Mouse (Mus musculus): ENCODE data around the gene Syvn1. TPM values are rescaled to one million over a fixed set of nuclear protein-coding genes. Genes with fewer than 3 reads are reported as not detected.

The Syvn1 gene
- 10 to 100 TPM; 45.4 to 49.5 TPM for total RNA-seq (2021)

GRCm38 (mm10) chr19:6046294-6047153 is at the start of gene Syvn1:
Gene Syvn1 (plus strand): TSS chr19:6046576.
- DNase-seq (ENCODE audit: low spot score in 2 of 2), result peak; percentile 90 to 98
- intact Hi-C loops (cut with DNase I), result loop anchor here (1.0 to 2.0 kb wide), 2 partner anchors 11 to 82 kb away; partner anchors contain the start of genes Fau, Mrpl49 and Pola2

- intact Hi-C loops (cut with DNase I), result no loop called here
- DNase-seq (ENCODE audit: low spot score in 2 of 2), result no peak
Measured at GRCm38 (mm10) chr19:5998180-5998579, 48.2 kb upstream of the Syvn1 start.

GRCm38 (mm10) chr19:5999969-6000368 is 46.4 kb upstream of the Syvn1 start:
- peak in 1 of 2 experiments; percentile 12 for DNase-seq (ENCODE audit: low spot score in 2 of 2)
- intact Hi-C loops (cut with DNase I), result no loop called here

GRCm38 (mm10) chr19:6005541-6005940 is 40.8 kb upstream of the Syvn1 start:
- intact Hi-C loops (cut with DNase I), result no loop called here
- DNase-seq (ENCODE audit: low spot score in 2 of 2), result no peak

GRCm38 (mm10) chr19:6007013-6007412 is 39.4 kb upstream of the Syvn1 start:
- intact Hi-C loops (cut with DNase I), result no loop called here
- DNase-seq (ENCODE audit: low spot score in 2 of 2), result no peak

GRCm38 (mm10) chr19:6009137-6009536 is 37.2 kb upstream of the Syvn1 start:
- DNase-seq (ENCODE audit: low spot score in 2 of 2), result no peak
- intact Hi-C loops (cut with DNase I), result no loop called here

GRCm38 (mm10) chr19:6013691-6014090 is 32.7 kb upstream of the Syvn1 start:
- no peak for DNase-seq (ENCODE audit: low spot score in 2 of 2)
- intact Hi-C loops (cut with DNase I), result loop anchor here (2.0 kb wide), 1 partner anchor 89 kb away; the partner anchor contains the start of gene Cdc42ep2

GRCm38 (mm10) chr19:6014991-6015510 is 31.3 kb upstream of the Syvn1 start:
- intact Hi-C loops (cut with DNase I), result loop anchor here (2.0 kb wide), 1 partner anchor 90 kb away; the partner anchor contains the start of gene Cdc42ep2
- DNase-seq (ENCODE audit: low spot score in 2 of 2), result no peak

- peak; percentile 65 to 73 for DNase-seq (ENCODE audit: low spot score in 2 of 2)
- intact Hi-C loops (cut with DNase I), result loop anchor here (2.0 kb wide), 1 partner anchor 91 kb away; the partner anchor contains the start of gene Cdc42ep2
Measured at GRCm38 (mm10) chr19:6015511-6016315, 30.7 kb upstream of the Syvn1 start, which contains the start of gene Capn1. Gene Capn1 (minus strand): TSS chr19:6015897.

GRCm38 (mm10) chr19:6016532-6016931 is 29.8 kb upstream of the Syvn1 start:
- DNase-seq (ENCODE audit: low spot score in 2 of 2), result no peak
- intact Hi-C loops (cut with DNase I), result no loop called here

- DNase-seq (ENCODE audit: low spot score in 2 of 2), result peak; percentile 81 to 90
- intact Hi-C loops (cut with DNase I), result loop anchor here (1.0 kb wide), 1 partner anchor 54 kb away; the partner anchor contains the start of gene Pola2
Measured at GRCm38 (mm10) chr19:6018142-6019089, 28.0 kb upstream of the Syvn1 start.

- intact Hi-C loops (cut with DNase I), result loop anchor here (10.0 kb wide), 1 partner anchor 235 kb away; no protein-coding TSS in a partner anchor
- DNase-seq (ENCODE audit: low spot score in 2 of 2), result no peak
Measured at GRCm38 (mm10) chr19:6020276-6020675, 26.1 kb upstream of the Syvn1 start.

GRCm38 (mm10) chr19:6023059-6023458 is 23.3 kb upstream of the Syvn1 start:
- no peak for DNase-seq (ENCODE audit: low spot score in 2 of 2)
- intact Hi-C loops (cut with DNase I), result loop anchor here (10.0 kb wide), 1 partner anchor 238 kb away; no protein-coding TSS in a partner anchor

GRCm38 (mm10) chr19:6023930-6024329 is 22.4 kb upstream of the Syvn1 start:
- intact Hi-C loops (cut with DNase I), result loop anchor here (10.0 kb wide), 1 partner anchor 239 kb away; no protein-coding TSS in a partner anchor
- DNase-seq (ENCODE audit: low spot score in 2 of 2), result no peak

GRCm38 (mm10) chr19:6028991-6029390 is 17.4 kb upstream of the Syvn1 start:
- intact Hi-C loops (cut with DNase I), result loop anchor here (10.0 kb wide), 1 partner anchor 244 kb away; no protein-coding TSS in a partner anchor
- DNase-seq (ENCODE audit: low spot score in 2 of 2), result no peak

- no peak for DNase-seq (ENCODE audit: low spot score in 2 of 2)
- intact Hi-C loops (cut with DNase I), result loop anchor here (10.0 kb wide), 1 partner anchor 245 kb away; no protein-coding TSS in a partner anchor
Measured at GRCm38 (mm10) chr19:6029426-6029825, 16.9 kb upstream of the Syvn1 start.

GRCm38 (mm10) chr19:6030520-6031280 is 15.7 kb upstream of the Syvn1 start:
- intact Hi-C loops (cut with DNase I), result no loop called here
- no peak for DNase-seq (ENCODE audit: low spot score in 2 of 2)

Data from left cerebral cortex, postnatal 25 days (tissue).